Mouse (Mus musculus): ENCODE measurements around the gene Hmgcll1.
"Not testable (repeated sequence)": the region's sequence is repeated elsewhere in the genome, so short reads cannot be mapped to it uniquely, and the experiment has no call there.

The Hmgcll1 gene

GRCm38 (mm10) chr9:76061492-76061891 is 46.8 kb downstream of the Hmgcll1 start:
- no peak for DNase-seq

GRCm38 (mm10) chr9:76064164-76064563 is 49.5 kb downstream of the Hmgcll1 start:
- DNase-seq, result no peak

- no peak for DNase-seq
Measured at GRCm38 (mm10) chr9:76091561-76091960, 76.9 kb downstream of the Hmgcll1 start.

- DNase-seq, result no peak
Measured at GRCm38 (mm10) chr9:76097221-76097620, 82.6 kb downstream of the Hmgcll1 start.

- no peak for DNase-seq
Measured at GRCm38 (mm10) chr9:76099981-76100380, 85.3 kb downstream of the Hmgcll1 start.

- not testable (repeated sequence) for DNase-seq
Measured at GRCm38 (mm10) chr9:76104416-76104815, 89.8 kb downstream of the Hmgcll1 start.

GRCm38 (mm10) chr9:76104846-76105245 is 90.2 kb downstream of the Hmgcll1 start:
- DNase-seq, result no peak

GRCm38 (mm10) chr9:76122888-76123287 is 108.2 kb downstream of the Hmgcll1 start:
- peak; percentile 38 for DNase-seq

GRCm38 (mm10) chr9:76124249-76124648 is 109.6 kb downstream of the Hmgcll1 start:
- DNase-seq, result no peak

GRCm38 (mm10) chr9:76129353-76129752 is 114.7 kb downstream of the Hmgcll1 start:
- no peak for DNase-seq

- DNase-seq, result no peak
Measured at GRCm38 (mm10) chr9:76134042-76134441, 119.4 kb downstream of the Hmgcll1 start.

- DNase-seq, result no peak
Measured at GRCm38 (mm10) chr9:76138378-76139109, 123.9 kb downstream of the Hmgcll1 start.

GRCm38 (mm10) chr9:76145593-76145992 is 130.9 kb downstream of the Hmgcll1 start:
- no peak for DNase-seq

- DNase-seq, result no peak
Measured at GRCm38 (mm10) chr9:76162446-76162845, 147.8 kb downstream of the Hmgcll1 start.

- DNase-seq, result no peak
Measured at GRCm38 (mm10) chr9:76168355-76168754, 153.7 kb downstream of the Hmgcll1 start.

GRCm38 (mm10) chr9:76172686-76173295 is 158.1 kb downstream of the Hmgcll1 start:
- no peak for DNase-seq

GRCm38 (mm10) chr9:76179221-76179620 is 164.6 kb downstream of the Hmgcll1 start:
- no peak for DNase-seq
